Mouse (Mus musculus) lung, adult 2 months (tissue): ENCODE measurements around the gene Ccdc85b.

Experiments used
- CTCF ChIP-seq: fragments of 200-500 bp; IDR thresholded peaks from 2 replicates; pipeline ENCODE4 v1.5.1; 2011; ENCODE audit warnings: mild to moderate bottlenecking, low read length, control low read depth; ENCODE audit not compliant: insufficient read depth
- POLR2A ChIP-seq: fragments of 200-500 bp; IDR thresholded peaks from 2 replicates; pipeline ENCODE4 v1.6.1; 2011; ENCODE audit warnings: low read depth, mild to moderate bottlenecking, control low read depth, low read length, borderline replicate concordance; ENCODE audit errors: extremely low read depth

GRCm38 (mm10) chr19:5456922-5457745, 560 bp downstream of the Ccdc85b start:
- TF ChIP-seq CTCF (no peak), POLR2A (peak; percentile 94; the same call in 1 of the 2 replicates)
